Mouse (Mus musculus): ENCODE data around the gene Iqch. TPM values are rescaled to one million over a fixed set of nuclear protein-coding genes. Genes with fewer than 3 reads are reported as not detected.
A peak's percentile ranks its signal among the peaks of the same experiment; 100 is the strongest.

Gene Iqch
- polyA plus RNA-seq, 1 experiment from 2014 or later, result 0.17 TPM

GRCm38 (mm10) chr9:63443695-63444094, 158.6 kb downstream of the Iqch start:
- no peak overlapping the region for H3K4me2 ChIP-seq (ENCODE audit: low read depth, severe bottlenecking)
- H3K27me3 ChIP-seq (ENCODE audit: control insufficient read depth, insufficient read depth, low read length), result no peaks in the 10 kb centered on the region
- no peaks in the 10 kb centered on the region for H3K4me1 ChIP-seq (ENCODE audit: control insufficient read depth, insufficient read depth, low read length)
- DNase-seq (ENCODE audit: low spot score) (no peak), ATAC-seq (ENCODE audit: insufficient number of reproducible peaks, low FRiP score, low TSS enrichment, low read depth) (no peak)
- 80% methylated on average over 6 of the region's 6 CpGs for WGBS
- no peak overlapping the region for H3K4me3 ChIP-seq (ENCODE audit: low read depth, low read length)
- H3K9me3 ChIP-seq (ENCODE audit: control insufficient read depth, low read length), result no peaks in the 10 kb centered on the region
- H3K27ac ChIP-seq (replicated peaks; ENCODE audit: low read depth, low read length), result no peak overlapping the region
- no peaks in the 10 kb centered on the region for H3K36me3 ChIP-seq (ENCODE audit: control insufficient read depth, insufficient read depth, low read length)
- no peak overlapping the region for H3K9ac ChIP-seq (ENCODE audit: low read length)

- H3K4me3 ChIP-seq (ENCODE audit: low read depth, low read length), result no peak overlapping the region
- no peak for DNase-seq (ENCODE audit: low spot score)
These were observed 171.6 kb downstream of the Iqch start for GRCm38 (mm10) chr9:63430652-63431051.

GRCm38 (mm10) chr9:63421096-63421736, 181.1 kb downstream of the Iqch start:
- Histone ChIP-seq H3K27me3 (ENCODE audit: control insufficient read depth, insufficient read depth, low read length) (no peaks in the 10 kb centered on the region), H3K9ac (ENCODE audit: low read length) (no peak overlapping the region), H3K4me3 (ENCODE audit: low read depth, low read length) (no peak overlapping the region), H3K4me1 (ENCODE audit: control insufficient read depth, insufficient read depth, low read length) (peaks cover 3% of the 10 kb centered on the region; the same call in 1 of the 2 replicates), H3K27ac (replicated peaks; ENCODE audit: low read depth, low read length) (no peak overlapping the region), H3K4me2 (ENCODE audit: low read depth, severe bottlenecking) (no peak overlapping the region), H3K36me3 (ENCODE audit: control insufficient read depth, insufficient read depth, low read length) (no peaks in the 10 kb centered on the region), H3K9me3 (ENCODE audit: control insufficient read depth, low read length) (no peaks in the 10 kb centered on the region)
- peak; percentile 22 for DNase-seq (ENCODE audit: low spot score)
- no peak for ATAC-seq (ENCODE audit: insufficient number of reproducible peaks, low FRiP score, low TSS enrichment, low read depth)
- 52% methylated on average over 9 of the region's 9 CpGs for WGBS

More at GRCm38 (mm10) chr9:63430652-63431051, 171.6 kb downstream of the Iqch start:
- 73% methylated on average over 1 of the region's 1 CpGs for WGBS
- H3K9me3 ChIP-seq (ENCODE audit: control insufficient read depth, low read length), result no peaks in the 10 kb centered on the region
- H3K4me2 ChIP-seq (ENCODE audit: low read depth, severe bottlenecking), result no peak overlapping the region
- no peaks in the 10 kb centered on the region for H3K4me1 ChIP-seq (ENCODE audit: control insufficient read depth, insufficient read depth, low read length)
- no peaks in the 10 kb centered on the region for H3K27me3 ChIP-seq (ENCODE audit: control insufficient read depth, insufficient read depth, low read length)
- no peak overlapping the region for H3K27ac ChIP-seq (replicated peaks; ENCODE audit: low read depth, low read length)
- H3K9ac ChIP-seq (ENCODE audit: low read length), result no peak overlapping the region
- ATAC-seq (ENCODE audit: insufficient number of reproducible peaks, low FRiP score, low TSS enrichment, low read depth), result no peak
- no peaks in the 10 kb centered on the region for H3K36me3 ChIP-seq (ENCODE audit: control insufficient read depth, insufficient read depth, low read length)

- Histone ChIP-seq H3K9me3 (ENCODE audit: control insufficient read depth, low read length) (no peaks in the 10 kb centered on the region), H3K9ac (ENCODE audit: low read length) (no peak overlapping the region), H3K27me3 (ENCODE audit: control insufficient read depth, insufficient read depth, low read length) (no peaks in the 10 kb centered on the region), H3K4me2 (ENCODE audit: low read depth, severe bottlenecking) (no peak overlapping the region), H3K27ac (replicated peaks; ENCODE audit: low read depth, low read length) (no peak overlapping the region), H3K4me1 (ENCODE audit: control insufficient read depth, insufficient read depth, low read length) (peaks cover 3% of the 10 kb centered on the region; the same call in 1 of the 2 replicates), H3K36me3 (ENCODE audit: control insufficient read depth, insufficient read depth, low read length) (no peaks in the 10 kb centered on the region), H3K4me3 (ENCODE audit: low read depth, low read length) (no peak overlapping the region)
- ATAC-seq (ENCODE audit: insufficient number of reproducible peaks, low FRiP score, low TSS enrichment, low read depth), result no peak
- DNase-seq (ENCODE audit: low spot score), result no peak
- WGBS, result 45% methylated on average over 6 of the region's 6 CpGs
These were observed 181.9 kb downstream of the Iqch start for GRCm38 (mm10) chr9:63420396-63420795.

DNA sequence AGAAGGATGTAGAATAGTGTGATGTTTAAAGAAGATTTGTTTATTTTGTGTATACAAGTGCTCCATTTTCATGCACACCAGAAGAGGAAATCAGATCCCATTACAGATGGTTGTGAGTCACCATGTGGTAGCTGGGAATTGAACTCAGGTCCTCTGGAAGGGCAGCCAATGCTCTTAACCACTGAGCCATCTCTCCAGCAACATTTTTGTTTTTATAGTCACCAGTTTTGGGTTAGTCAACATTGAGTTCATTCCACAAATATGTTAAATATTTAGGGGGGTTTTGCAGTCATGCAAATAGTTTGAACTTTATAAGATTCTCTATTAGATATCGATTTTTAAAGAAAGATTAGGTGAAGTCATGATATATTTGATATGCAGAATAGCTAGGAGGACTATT, 202.1 kb downstream of the Iqch start:
- 92% methylated on average over 1 of the region's 1 CpGs for WGBS
- Histone ChIP-seq H3K27me3 (ENCODE audit: control insufficient read depth, insufficient read depth, low read length) (no peaks in the 10 kb centered on the region), H3K9ac (ENCODE audit: low read length) (no peak overlapping the region), H3K4me2 (ENCODE audit: low read depth, severe bottlenecking) (no peak overlapping the region), H3K27ac (replicated peaks; ENCODE audit: low read depth, low read length) (no peak overlapping the region), H3K4me1 (ENCODE audit: control insufficient read depth, insufficient read depth, low read length) (no peaks in the 10 kb centered on the region), H3K9me3 (ENCODE audit: control insufficient read depth, low read length) (no peaks in the 10 kb centered on the region), H3K36me3 (ENCODE audit: control insufficient read depth, insufficient read depth, low read length) (no peaks in the 10 kb centered on the region), H3K4me3 (ENCODE audit: low read depth, low read length) (no peak overlapping the region)
- no peak for ATAC-seq (ENCODE audit: insufficient number of reproducible peaks, low FRiP score, low TSS enrichment, low read depth)
- DNase-seq (ENCODE audit: low spot score), result no peak

GRCm38 (mm10) chr9:63399463-63399815, 202.9 kb downstream of the Iqch start:
- Histone ChIP-seq H3K36me3 (ENCODE audit: control insufficient read depth, insufficient read depth, low read length) (no peaks in the 10 kb centered on the region), H3K4me1 (ENCODE audit: control insufficient read depth, insufficient read depth, low read length) (no peaks in the 10 kb centered on the region), H3K27me3 (ENCODE audit: control insufficient read depth, insufficient read depth, low read length) (no peaks in the 10 kb centered on the region), H3K27ac (replicated peaks; ENCODE audit: low read depth, low read length) (no peak overlapping the region; the same call in 1 of the 2 replicates), H3K9me3 (ENCODE audit: control insufficient read depth, low read length) (no peaks in the 10 kb centered on the region), H3K4me3 (ENCODE audit: low read depth, low read length) (peak overlapping the region; percentile 89), H3K4me2 (ENCODE audit: low read depth, severe bottlenecking) (peak overlapping the region; percentile 89), H3K9ac (ENCODE audit: low read length) (peak overlapping the region; percentile 93)
- no peak for DNase-seq (ENCODE audit: low spot score)
- peak; percentile 54; the same call in 1 of the 2 replicates for ATAC-seq (ENCODE audit: insufficient number of reproducible peaks, low FRiP score, low TSS enrichment, low read depth)
- 4% methylated on average over 8 of the region's 8 CpGs for WGBS

DNA sequence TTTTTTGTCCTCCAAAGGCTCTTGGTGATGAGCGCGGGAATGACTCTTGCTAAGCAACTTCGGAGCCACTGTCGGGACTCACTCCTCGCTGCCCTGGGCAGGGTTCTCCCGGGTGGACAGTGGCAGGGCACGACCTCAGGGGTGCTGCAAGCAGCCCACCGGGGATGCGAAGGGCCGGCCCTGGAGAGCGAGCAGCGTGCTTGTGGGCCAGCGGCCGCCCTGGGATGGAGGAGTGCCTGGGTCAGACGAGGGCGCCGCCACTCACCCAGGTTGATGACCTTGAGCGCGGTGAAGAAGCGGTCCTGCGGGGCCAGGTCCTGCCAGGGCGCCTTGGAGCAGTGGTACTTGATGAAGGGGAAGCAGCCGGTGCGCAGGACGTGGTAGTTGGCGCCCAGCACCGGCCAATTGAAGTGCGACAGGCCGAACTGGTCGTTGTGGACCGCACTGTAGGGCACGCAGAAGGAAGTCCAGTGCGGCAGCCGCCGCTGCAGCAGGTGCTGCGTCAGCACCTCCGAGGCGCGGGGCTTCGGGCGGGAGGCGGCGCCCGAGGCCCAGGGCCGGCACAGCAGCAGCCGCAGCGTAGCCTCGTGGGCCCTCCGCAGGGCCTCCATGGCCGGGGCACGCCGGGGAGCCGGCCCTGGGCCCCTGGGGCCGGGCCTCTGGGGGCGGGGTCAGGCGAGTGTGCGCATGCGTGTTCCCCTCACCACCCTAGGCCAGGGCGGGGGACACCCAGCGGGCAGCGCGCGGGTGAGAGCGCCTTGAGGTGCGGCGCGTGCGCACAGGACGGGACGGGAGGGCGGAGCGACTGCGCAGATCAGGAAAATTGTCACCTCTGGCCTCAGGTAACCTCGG, 203.5 kb downstream of the Iqch start, which contains the start of gene 2300009A05Rik:
TSS of gene 2300009A05Rik (minus strand) at position 636 of the 852 bp plus-strand sequence.
- Histone ChIP-seq H3K4me2 (ENCODE audit: low read depth, severe bottlenecking) (peak within 1 kb of the TSS; percentile 89), H3K4me1 (ENCODE audit: control insufficient read depth, insufficient read depth, low read length) (no peaks in the 10 kb centered on the region), H3K36me3 (ENCODE audit: control insufficient read depth, insufficient read depth, low read length) (no peaks in the 10 kb centered on the region), H3K9ac (ENCODE audit: low read length) (peak within 1 kb of the TSS; percentile 93), H3K4me3 (ENCODE audit: low read depth, low read length) (peak within 1 kb of the TSS; percentile 89), H3K27me3 (ENCODE audit: control insufficient read depth, insufficient read depth, low read length) (no peaks in the 10 kb centered on the region), H3K9me3 (ENCODE audit: control insufficient read depth, low read length) (no peaks in the 10 kb centered on the region), H3K27ac (replicated peaks; ENCODE audit: low read depth, low read length) (peak within 1 kb of the TSS; percentile 47)
- ATAC-seq (ENCODE audit: insufficient number of reproducible peaks, low FRiP score, low TSS enrichment, low read depth) (peak; percentile 90), DNase-seq (ENCODE audit: low spot score) (peak; percentile 93)
- WGBS, result under 1% methylated on average over 66 of the region's 74 CpGs

GRCm38 (mm10) chr9:63395612-63396011, 206.7 kb downstream of the Iqch start:
- ATAC-seq (ENCODE audit: insufficient number of reproducible peaks, low FRiP score, low TSS enrichment, low read depth), result no peak
- no peak overlapping the region for H3K27ac ChIP-seq (replicated peaks; ENCODE audit: low read depth, low read length)
- H3K4me3 ChIP-seq (ENCODE audit: low read depth, low read length), result no peak overlapping the region
- H3K36me3 ChIP-seq (ENCODE audit: control insufficient read depth, insufficient read depth, low read length), result no peaks in the 10 kb centered on the region
- no peaks in the 10 kb centered on the region for H3K27me3 ChIP-seq (ENCODE audit: control insufficient read depth, insufficient read depth, low read length)
- no peak overlapping the region for H3K4me2 ChIP-seq (ENCODE audit: low read depth, severe bottlenecking)
- H3K4me1 ChIP-seq (ENCODE audit: control insufficient read depth, insufficient read depth, low read length), result no peaks in the 10 kb centered on the region
- H3K9ac ChIP-seq (ENCODE audit: low read length), result no peak overlapping the region
- DNase-seq (ENCODE audit: low spot score), result no peak
- H3K9me3 ChIP-seq (ENCODE audit: control insufficient read depth, low read length), result no peaks in the 10 kb centered on the region
- WGBS, result 84% methylated on average over 7 of the region's 7 CpGs
